Mouse (Mus musculus): ENCODE results near the gene Plk5. TPM values are rescaled to one million over a fixed set of nuclear protein-coding genes. Genes with fewer than 3 reads are reported as not detected.
A peak's percentile ranks its signal among the peaks of the same experiment; 100 is the strongest.

Gene Plk5
- polyA plus RNA-seq, 1 experiment from 2014 or later, result 0.63 TPM

DNA sequence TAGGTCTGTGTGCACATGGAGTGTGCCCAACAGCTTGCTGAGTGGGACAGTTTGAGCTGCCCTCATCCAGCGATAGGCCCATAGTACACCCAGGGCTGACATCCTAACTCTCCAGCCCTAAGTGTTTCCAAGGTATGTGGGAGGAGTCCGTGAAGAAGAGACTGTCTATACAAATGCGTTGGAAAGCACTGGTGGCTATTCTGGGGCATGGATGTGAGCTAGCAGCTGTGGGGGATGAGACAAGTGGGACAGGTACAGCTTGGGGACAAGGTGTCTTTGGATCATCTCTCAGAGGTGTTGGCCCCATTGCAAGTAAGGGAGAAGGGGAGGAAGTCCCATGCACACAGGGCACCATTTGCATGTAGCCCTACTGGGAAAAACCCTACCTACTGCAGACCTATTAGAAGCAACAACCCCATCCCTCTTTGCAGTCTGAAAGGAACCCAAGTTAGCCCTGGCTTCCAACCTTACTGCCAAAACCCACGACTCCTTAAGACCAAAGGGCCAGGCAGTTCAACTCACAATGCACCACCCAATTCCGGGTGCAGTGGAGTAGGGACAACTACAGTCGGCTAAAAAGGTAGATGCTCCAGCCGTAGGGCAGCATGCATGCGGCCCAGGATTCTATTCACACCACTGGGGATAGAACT, 41.4 kb downstream of the Plk5 start:
- 42% methylated on average over 8 of the region's 8 CpGs for WGBS
- Histone ChIP-seq H3K27ac (peak overlapping the region; percentile 99), H3K4me1 (replicated peaks) (peaks cover 24% of the 10 kb centered on the region), H3K9me3 (no peaks in the 10 kb centered on the region), H3K4me3 (replicated peaks) (peak overlapping the region; percentile 74), H3K4me2 (replicated peaks) (peak overlapping the region; percentile 85), H3K27me3 (replicated peaks) (no peaks in the 10 kb centered on the region), H3K9ac (peak overlapping the region; percentile 93), H3K36me3 (peaks cover 40% of the 10 kb centered on the region)
- no peak for ATAC-seq

DNA sequence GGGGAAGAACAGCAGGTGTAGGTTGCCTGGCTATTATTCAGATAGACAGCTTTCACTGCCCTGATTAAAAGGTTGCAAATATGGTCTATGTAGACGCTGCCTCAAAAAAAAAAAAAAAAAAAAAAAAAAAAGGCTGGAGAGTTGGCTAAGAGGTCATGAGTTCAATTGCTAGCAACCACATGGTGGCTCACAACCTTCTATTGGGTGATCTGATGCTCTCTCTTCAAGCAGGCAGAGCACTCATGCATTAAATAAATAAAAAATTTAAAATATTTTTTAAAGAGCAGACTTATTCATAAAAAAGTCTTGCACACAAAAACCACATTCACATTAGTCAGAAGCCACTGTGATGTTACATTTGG, 41.9 kb downstream of the Plk5 start:
- Histone ChIP-seq H3K36me3 (peaks cover 41% of the 10 kb centered on the region), H3K9me3 (no peaks in the 10 kb centered on the region), H3K4me1 (replicated peaks) (peaks cover 24% of the 10 kb centered on the region), H3K27me3 (replicated peaks) (no peaks in the 10 kb centered on the region), H3K4me3 (replicated peaks) (peak overlapping the region; percentile 74), H3K4me2 (replicated peaks) (peak overlapping the region; percentile 85), H3K9ac (peak overlapping the region; percentile 93), H3K27ac (peak overlapping the region; percentile 99)
- WGBS, result 0% methylated on average over 1 of the region's 1 CpGs
- ATAC-seq, result no peak

DNA sequence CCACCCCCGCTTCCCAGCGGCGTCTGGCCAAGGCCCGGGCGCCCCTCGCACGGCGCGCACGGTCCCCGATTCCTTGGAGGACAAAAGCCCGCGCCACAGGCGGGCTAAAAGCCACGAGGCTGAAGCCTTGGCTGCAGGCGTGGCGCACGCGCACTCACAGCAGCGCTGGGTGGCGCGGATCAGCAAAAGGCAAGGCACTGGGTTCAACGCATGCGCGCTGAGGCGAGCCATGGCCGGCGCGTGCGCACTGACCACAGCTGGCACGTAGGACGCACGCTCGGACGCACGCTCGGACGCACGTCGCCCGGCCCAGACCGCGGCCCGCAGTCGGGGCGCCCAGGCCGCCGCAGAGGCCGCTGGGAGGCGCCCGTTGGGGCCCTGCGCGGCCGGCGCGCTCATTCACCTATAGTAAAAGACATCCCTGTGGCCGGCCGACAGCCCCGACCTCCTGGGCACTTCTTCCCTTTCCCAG, 42.5 kb downstream of the Plk5 start:
- Histone ChIP-seq H3K4me3 (replicated peaks) (peak overlapping the region; percentile 74), H3K27me3 (replicated peaks) (no peaks in the 10 kb centered on the region), H3K9ac (peak overlapping the region; percentile 93), H3K9me3 (no peaks in the 10 kb centered on the region), H3K4me2 (replicated peaks) (peak overlapping the region; percentile 85), H3K27ac (peak overlapping the region; percentile 99), H3K36me3 (peaks cover 41% of the 10 kb centered on the region), H3K4me1 (replicated peaks) (peaks cover 24% of the 10 kb centered on the region)
- WGBS, result under 1% methylated on average over 59 of the region's 59 CpGs
- ATAC-seq, result peak; percentile 86

GRCm38 (mm10) chr10:80399191-80399972, 43.1 kb downstream of the Plk5 start, which contains the start of gene Mbd3:
Mbd3 (minus strand) TSS chr10:80399550.
- Histone ChIP-seq H3K27me3 (replicated peaks) (no peaks in the 10 kb centered on the region), H3K36me3 (peaks cover 40% of the 10 kb centered on the region), H3K4me1 (replicated peaks) (peaks cover 24% of the 10 kb centered on the region), H3K4me3 (replicated peaks) (peak within 1 kb of the TSS; percentile 74), H3K9me3 (no peaks in the 10 kb centered on the region), H3K9ac (peak within 1 kb of the TSS; percentile 93), H3K27ac (peak within 1 kb of the TSS; percentile 99), H3K4me2 (replicated peaks) (peak within 1 kb of the TSS; percentile 85)
- WGBS, result under 1% methylated on average over 74 of the region's 82 CpGs
- ATAC-seq, result peak; percentile 96

- Histone ChIP-seq H3K4me3 (replicated peaks) (peak overlapping the region; percentile 74), H3K36me3 (peaks cover 34% of the 10 kb centered on the region), H3K9me3 (no peaks in the 10 kb centered on the region), H3K27me3 (replicated peaks) (no peaks in the 10 kb centered on the region), H3K4me2 (replicated peaks) (peak overlapping the region; percentile 70), H3K4me1 (replicated peaks) (peaks cover 30% of the 10 kb centered on the region), H3K27ac (peak overlapping the region; percentile 86), H3K9ac (peak overlapping the region; percentile 69)
- WGBS, result 11% methylated on average over 17 of the region's 17 CpGs
- ATAC-seq, result no peak
Observed at GRCm38 (mm10) chr10:80399973-80400703, 43.9 kb downstream of the Plk5 start.

DNA sequence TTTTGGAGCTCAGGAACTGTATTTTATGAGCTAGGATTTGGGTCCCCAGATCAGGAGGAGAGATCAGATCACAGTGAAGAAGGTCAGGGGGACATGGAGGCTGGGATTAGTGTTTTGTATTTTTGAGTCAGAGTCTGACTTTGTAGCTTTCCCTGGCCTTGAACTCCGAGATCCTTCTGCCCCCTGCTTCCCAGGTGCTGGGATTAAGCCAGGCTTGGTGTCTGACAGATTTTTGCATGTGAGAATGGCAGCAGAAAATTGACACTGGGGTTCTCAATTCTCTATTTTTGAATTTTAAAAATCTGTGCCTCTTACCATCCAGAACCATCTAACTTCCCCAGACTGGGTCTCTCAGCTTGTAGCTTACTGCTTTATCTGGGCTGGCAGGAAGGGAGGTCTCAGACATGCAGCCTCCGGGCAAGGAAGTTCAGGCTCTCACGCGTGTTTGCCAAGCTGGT, 44.5 kb downstream of the Plk5 start:
- Histone ChIP-seq H3K9me3 (no peaks in the 10 kb centered on the region), H3K27ac (peak overlapping the region; percentile 86; the same call in 1 of the 2 replicates), H3K4me3 (replicated peaks) (peak overlapping the region; percentile 74), H3K4me2 (replicated peaks) (peak overlapping the region; percentile 70), H3K4me1 (replicated peaks) (peaks cover 36% of the 10 kb centered on the region), H3K9ac (peak overlapping the region; percentile 69), H3K27me3 (replicated peaks) (no peaks in the 10 kb centered on the region), H3K36me3 (peaks cover 29% of the 10 kb centered on the region)
- no peak for ATAC-seq
- WGBS, result 73% methylated on average over 4 of the region's 4 CpGs

DNA sequence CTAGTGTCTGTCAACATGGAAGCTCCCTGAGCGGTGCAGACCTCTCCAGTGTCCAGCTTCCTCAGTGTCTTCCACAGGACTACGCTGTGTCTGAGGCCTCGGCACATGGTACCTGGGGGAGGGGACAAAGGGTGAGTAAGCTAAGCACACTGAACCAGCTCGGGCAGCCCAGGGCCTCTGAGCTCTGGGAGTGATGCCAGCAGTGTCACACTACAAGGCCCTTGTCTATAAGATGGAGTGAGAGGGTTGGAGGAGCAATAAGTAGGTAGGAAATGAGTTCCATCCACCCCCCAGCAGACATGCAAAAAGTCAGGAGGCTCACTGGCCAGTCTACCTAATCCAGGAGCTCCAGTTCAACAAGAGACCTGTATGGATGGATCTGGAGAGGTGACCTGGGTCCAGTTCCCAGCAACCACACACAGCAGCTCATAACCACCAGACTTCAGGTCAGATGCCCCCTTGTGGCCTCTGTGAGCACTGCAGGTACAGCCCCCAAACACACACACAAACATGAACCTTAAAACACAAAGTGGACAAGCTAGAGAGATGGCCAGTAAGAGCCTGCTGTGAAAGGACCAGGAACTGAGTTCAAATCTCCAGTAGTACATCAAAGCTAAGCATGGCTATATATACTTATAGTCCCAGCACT, 46.9 kb downstream of the Plk5 start:
- H3K27me3 ChIP-seq (replicated peaks), result no peaks in the 10 kb centered on the region
- peaks cover 29% of the 10 kb centered on the region for H3K36me3 ChIP-seq
- no peak overlapping the region for H3K9ac ChIP-seq
- no peak for ATAC-seq
- 89% methylated on average over 4 of the region's 4 CpGs for WGBS
- no peaks in the 10 kb centered on the region for H3K9me3 ChIP-seq
- no peak overlapping the region for H3K27ac ChIP-seq
- no peak overlapping the region for H3K4me2 ChIP-seq (replicated peaks)
- H3K4me1 ChIP-seq (replicated peaks), result peaks cover 33% of the 10 kb centered on the region
- H3K4me3 ChIP-seq (replicated peaks), result no peak overlapping the region

DNA sequence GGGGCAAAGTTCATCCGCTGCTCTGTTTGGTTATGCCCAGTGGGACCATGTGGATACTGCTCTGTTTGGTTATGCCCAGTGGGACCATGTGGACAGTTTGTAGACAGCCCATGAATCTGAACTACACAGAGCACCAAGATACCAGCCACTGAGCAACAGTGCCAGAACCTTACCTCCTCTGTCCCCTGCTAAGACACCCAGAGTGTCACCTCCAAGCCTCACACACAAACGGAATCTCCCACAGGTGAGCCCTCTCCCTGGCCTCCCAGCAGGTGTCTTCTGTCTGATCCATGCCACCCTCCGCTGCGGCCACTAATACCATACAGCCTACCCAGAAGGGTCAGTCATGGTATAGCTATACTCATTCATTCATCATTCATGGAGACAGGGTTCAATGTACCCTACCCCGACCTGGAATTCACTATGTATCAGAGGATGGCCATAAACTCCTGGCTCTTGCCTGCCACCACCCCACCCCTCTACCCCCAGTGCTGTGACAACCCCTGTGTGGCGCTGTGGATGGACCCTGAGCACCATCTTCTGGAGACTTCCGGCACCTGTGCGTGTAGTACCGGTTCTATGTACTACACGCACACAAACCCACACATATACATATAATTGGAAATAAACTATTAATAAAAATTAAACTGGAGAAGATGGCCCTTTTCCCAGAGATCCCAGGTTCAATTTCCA, 49.4 kb downstream of the Plk5 start:
- WGBS, result 54% methylated on average over 10 of the region's 10 CpGs
- H3K27me3 ChIP-seq (replicated peaks), result no peaks in the 10 kb centered on the region
- H3K4me3 ChIP-seq (replicated peaks), result peak overlapping the region; percentile 75
- no peaks in the 10 kb centered on the region for H3K9me3 ChIP-seq
- peak overlapping the region; percentile 85 for H3K4me2 ChIP-seq (replicated peaks)
- H3K9ac ChIP-seq, result peak overlapping the region; percentile 72
- ATAC-seq, result no peak
- H3K4me1 ChIP-seq (replicated peaks), result peaks cover 26% of the 10 kb centered on the region
- peaks cover 41% of the 10 kb centered on the region for H3K36me3 ChIP-seq
- no peak overlapping the region for H3K27ac ChIP-seq

DNA sequence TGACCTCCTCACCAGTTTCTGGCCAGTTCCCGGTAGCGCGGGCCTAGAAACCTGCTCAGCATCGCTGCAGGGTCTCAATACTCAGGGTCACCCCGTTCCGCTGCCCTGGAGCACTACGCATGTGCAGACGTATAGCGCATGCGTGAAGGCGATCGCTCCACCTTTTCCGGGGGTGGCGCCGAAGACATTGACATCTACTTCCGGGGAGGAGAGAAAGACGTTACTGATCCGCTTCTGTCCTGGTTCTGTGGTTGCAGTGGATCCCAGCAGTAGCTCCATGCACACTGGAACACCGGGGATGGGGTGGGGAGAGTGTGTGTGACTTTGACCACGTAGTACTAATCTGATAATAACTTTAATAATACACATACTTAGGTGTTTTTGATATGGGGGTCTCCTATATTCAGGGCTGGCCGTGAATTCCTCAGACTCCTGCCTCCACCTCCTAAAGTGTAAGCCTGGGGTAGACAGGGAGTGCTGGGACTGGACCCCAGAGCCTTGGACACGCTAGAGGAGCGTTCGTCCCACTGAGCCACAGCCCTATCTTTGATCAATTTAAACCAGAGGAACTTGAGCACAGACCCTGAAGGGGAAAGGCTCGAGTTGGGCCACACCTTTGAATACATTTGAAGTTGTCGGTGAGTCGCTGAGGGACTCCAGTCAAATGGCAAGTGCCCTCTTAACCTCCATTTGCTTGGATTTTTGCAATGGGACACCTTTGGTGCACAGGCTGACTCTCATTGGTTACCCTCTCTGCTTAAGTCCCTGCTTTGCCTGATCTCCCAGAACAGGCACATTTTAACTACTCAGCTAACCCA, 50.6 kb downstream of the Plk5 start, which contains the start of gene Uqcr11:
Uqcr11 (minus strand) TSS at position 147 of the 818 bp plus-strand sequence.
- WGBS, result 1% methylated on average over 27 of the region's 27 CpGs

GRCm38 (mm10) chr10:80407924-80408323, 51.7 kb downstream of the Plk5 start:
- H3K4me1 ChIP-seq (replicated peaks), result peaks cover 23% of the 10 kb centered on the region
- peaks cover 48% of the 10 kb centered on the region for H3K36me3 ChIP-seq
- 0 out of 2 replicates have a peak overlapping the region, but pooled peaks have one; percentile 81 for H3K27ac ChIP-seq
- no peaks in the 10 kb centered on the region for H3K9me3 ChIP-seq
- 37% methylated on average over 4 of the region's 4 CpGs for WGBS
- no peak overlapping the region for H3K9ac ChIP-seq
- no peak for ATAC-seq
- H3K4me2 ChIP-seq (replicated peaks), result 0 out of 2 replicates have a peak overlapping the region, but pooled peaks have one; percentile 85
- H3K4me3 ChIP-seq (replicated peaks), result no peak overlapping the region
- no peaks in the 10 kb centered on the region for H3K27me3 ChIP-seq (replicated peaks)

More for the DNA sequence above, 50.6 kb downstream of the Plk5 start, which contains the start of gene Uqcr11:
- peak within 1 kb of the TSS; percentile 85 for H3K4me2 ChIP-seq (replicated peaks)
- H3K36me3 ChIP-seq, result peaks cover 45% of the 10 kb centered on the region
- peak within 1 kb of the TSS; percentile 81 for H3K27ac ChIP-seq
- no peaks in the 10 kb centered on the region for H3K9me3 ChIP-seq
- no peaks in the 10 kb centered on the region for H3K27me3 ChIP-seq (replicated peaks)
- peak within 1 kb of the TSS; percentile 72 for H3K9ac ChIP-seq
- H3K4me3 ChIP-seq (replicated peaks), result peak within 1 kb of the TSS; percentile 75
- ATAC-seq, result peak; percentile 89
- H3K4me1 ChIP-seq (replicated peaks), result peaks cover 23% of the 10 kb centered on the region

All from intestine, embryonic 15.5 days (tissue).